Mouse (Mus musculus) heart, postnatal 0 days (tissue): Measurements from ENCODE around the gene Gm17409. TPM values are rescaled to one million over a fixed set of nuclear protein-coding genes. Genes with fewer than 3 reads are reported as not detected.

Experiments
- ATAC-seq: fragments of 200-750 bp; cut with Nextera tagmentation; 2 replicates; pipeline ENCODE4 v1.8.0; 2017; ENCODE audit warnings: low read depth, moderate number of reproducible peaks, moderate library complexity; ENCODE audit not compliant: insufficient read depth
- DNase-seq: peaks from one replicate; pipeline ENCODE4 v3.0.0-alpha.2; 2016; ENCODE audit warnings: low spot score
- H3K27ac ChIP-seq: fragments of 300-500 bp; sonication (generic); 2 replicates; pipeline ENCODE4 v1.5.1; 2014; ENCODE audit warnings: low read depth, mild to moderate bottlenecking
- H3K27me3 ChIP-seq: fragments of 300-500 bp; sonication (generic); 2 replicates; pipeline ENCODE4 v1.6.1; 2014; ENCODE audit warnings: low read length, mixed read lengths; ENCODE audit not compliant: control insufficient read depth, insufficient read depth
- H3K36me3 ChIP-seq: fragments of 300-500 bp; sonication (generic); replicated peaks from 2 replicates; pipeline ENCODE4 v1.6.1; 2014; ENCODE audit warnings: low read length, mixed read lengths; ENCODE audit not compliant: control insufficient read depth, insufficient read depth
- H3K4me1 ChIP-seq: fragments of 300-500 bp; sonication (generic); 2 replicates; pipeline ENCODE4 v1.6.1; 2014; ENCODE audit warnings: antibody characterized with exemption; ENCODE audit not compliant: control insufficient read depth, insufficient read depth
- H3K4me2 ChIP-seq: fragments of 300-500 bp; sonication (generic); 2 replicates; pipeline ENCODE4 v1.6.1; 2014; ENCODE audit warnings: low read depth, mild to moderate bottlenecking, low read length, moderate library complexity
- H3K4me3 ChIP-seq: fragments of 300-500 bp; sonication (generic); 2 replicates; pipeline ENCODE4 v1.5.1; 2014; ENCODE audit warnings: low read depth, low read length
- H3K9ac ChIP-seq: fragments of 300-500 bp; sonication (generic); replicated peaks from 2 replicates; pipeline ENCODE4 v1.6.1; 2014; ENCODE audit warnings: low read depth, low read length, mixed read lengths
- H3K9me3 ChIP-seq: fragments of 300-500 bp; sonication (generic); replicated peaks from 2 replicates; pipeline ENCODE4 v1.6.1; 2016; ENCODE audit warnings: low read length; ENCODE audit not compliant: control insufficient read depth
- CTCF ChIP-seq: IDR thresholded peaks from 2 replicates; pipeline ENCODE4 v1.5.1; 2016; ENCODE audit warnings: antibody characterized with exemption, control low read depth, low read depth
- EP300 ChIP-seq: IDR thresholded peaks from 2 replicates; pipeline ENCODE4 v1.6.1; 2016; ENCODE audit warnings: antibody characterized with exemption, low read depth
- WGBS: fragments of 180-500 bp; shearing (Covaris S2); extraction: QIAGEN DNeasy Blood & Tissue Kit; methylation state at CpG from one replicate; pipeline ENCODE4 v1.1.7; 2014; 5-methylcytosine and 5-hydroxymethylcytosine counted together
- polyA plus RNA-seq: library from polyadenylated mRNA; unstranded; fragments of >200 nt; fragmentation: Nextera tagmentation; extraction: Ambion mirVana; gene quantifications from 2 replicates; pipeline ENCODE4 v1.2.1, GENCODE M21; 2015
- total RNA-seq: library from RNA; depleted of rRNA; stranded (reverse); fragments of >200 nt; gene quantifications from 2 replicates; pipeline ENCODE4 v1.2.3, GENCODE M21; 2014; ENCODE audit warnings: low replicate concordance

The Gm17409 gene
- total and polyA plus RNA-seq, 2 experiments from 2014 or later = not detected

GRCm38 (mm10) chr2:58505306-58506090, 35.6 kb downstream of the Gm17409 start:
- peak overlapping the region; percentile 6; the same call in 1 of the 2 replicates for H3K27ac ChIP-seq
- peaks cover 51% of the 10 kb centered on the region for H3K4me1 ChIP-seq
- no peak overlapping the region for H3K4me3 ChIP-seq
- TF ChIP-seq CTCF (no peak), EP300 (no peak)
- 73% methylated on average over 9 of the region's 9 CpGs for WGBS
- no peaks in the 10 kb centered on the region for H3K36me3 ChIP-seq
- no peaks in the 10 kb centered on the region for H3K27me3 ChIP-seq
- ATAC-seq = no peak
- DNase-seq = no peak
- no peaks in the 10 kb centered on the region for H3K9me3 ChIP-seq
- H3K4me2 ChIP-seq = no peak overlapping the region
- H3K9ac ChIP-seq = no peak overlapping the region

GRCm38 (mm10) chr2:58510192-58510591, 40.3 kb downstream of the Gm17409 start:
- H3K36me3 ChIP-seq = no peaks in the 10 kb centered on the region; the same call in 1 of the 2 replicates
- TF ChIP-seq CTCF (no peak), EP300 (no peak)
- H3K4me3 ChIP-seq = no peak overlapping the region
- peak overlapping the region; percentile 52 for H3K4me2 ChIP-seq
- no peak overlapping the region for H3K9ac ChIP-seq
- peak overlapping the region; percentile 62; the same call in 1 of the 2 replicates for H3K27ac ChIP-seq
- H3K4me1 ChIP-seq = peaks cover 56% of the 10 kb centered on the region
- H3K9me3 ChIP-seq = no peaks in the 10 kb centered on the region
- ATAC-seq = no peak
- WGBS = 49% methylated on average over 8 of the region's 8 CpGs
- H3K27me3 ChIP-seq = no peaks in the 10 kb centered on the region
- DNase-seq = no peak

GRCm38 (mm10) chr2:58513212-58513611, 43.3 kb downstream of the Gm17409 start:
- DNase-seq (no peak), ATAC-seq (no peak)
- H3K4me1 ChIP-seq = peaks cover 56% of the 10 kb centered on the region
- no peak overlapping the region for H3K4me2 ChIP-seq
- no peaks in the 10 kb centered on the region for H3K9me3 ChIP-seq
- TF ChIP-seq CTCF (no peak), EP300 (no peak)
- WGBS = 32% methylated on average over 3 of the region's 3 CpGs
- H3K4me3 ChIP-seq = no peak overlapping the region
- H3K27ac ChIP-seq = peak overlapping the region; percentile 10; the same call in 1 of the 2 replicates
- no peaks in the 10 kb centered on the region for H3K27me3 ChIP-seq
- no peaks in the 10 kb centered on the region; the same call in 1 of the 2 replicates for H3K36me3 ChIP-seq
- no peak overlapping the region for H3K9ac ChIP-seq

- TF ChIP-seq CTCF (no peak), EP300 (no peak)
- no peak overlapping the region for H3K9ac ChIP-seq
- no peaks in the 10 kb centered on the region for H3K27me3 ChIP-seq
Observed at GRCm38 (mm10) chr2:58514489-58514888, 44.6 kb downstream of the Gm17409 start.

GRCm38 (mm10) chr2:58516000-58516399, 46.1 kb downstream of the Gm17409 start:
- Histone ChIP-seq H3K27me3 (no peaks in the 10 kb centered on the region), H3K4me1 (peaks cover 56% of the 10 kb centered on the region), H3K9ac (peak overlapping the region; percentile 31; the same call in 1 of the 2 replicates), H3K9me3 (no peaks in the 10 kb centered on the region), H3K27ac (peak overlapping the region; percentile 80), H3K4me2 (peak overlapping the region; percentile 50), H3K4me3 (peak overlapping the region; percentile 24), H3K36me3 (no peaks in the 10 kb centered on the region; the same call in 1 of the 2 replicates)
- ATAC-seq (peak; percentile 51), DNase-seq (no peak)
- 13% methylated on average over 15 of the region's 15 CpGs for WGBS
- TF ChIP-seq CTCF (no peak), EP300 (no peak)

More at GRCm38 (mm10) chr2:58514489-58514888, 44.6 kb downstream of the Gm17409 start:
- no peak overlapping the region for H3K27ac ChIP-seq
- ATAC-seq = no peak
- 90% methylated on average over 11 of the region's 11 CpGs for WGBS
- no peak for DNase-seq
- no peaks in the 10 kb centered on the region for H3K9me3 ChIP-seq
- no peaks in the 10 kb centered on the region; the same call in 1 of the 2 replicates for H3K36me3 ChIP-seq
- H3K4me2 ChIP-seq = no peak overlapping the region
- H3K4me3 ChIP-seq = no peak overlapping the region
- H3K4me1 ChIP-seq = peaks cover 55% of the 10 kb centered on the region
